Mouse (Mus musculus) CH12.LX (cell line): ENCODE results near the gene Zfr2. TPM values are rescaled to one million over a fixed set of nuclear protein-coding genes. Genes with fewer than 3 reads are reported as not detected.

Experiments
- DNase-seq: peaks from one replicate; pipeline ENCODE4 v3.0.0-alpha.2; 2013; ENCODE audit errors: extremely low read depth
- H3K27ac ChIP-seq: 2 replicates; pipeline ENCODE4 v1.5.1; 2012; ENCODE audit warnings: low read depth, mild to moderate bottlenecking, control low read depth, moderate library complexity; ENCODE audit not compliant: insufficient read depth
- H3K27me3 ChIP-seq: replicated peaks from 2 replicates; pipeline ENCODE3; 2012; ENCODE audit warnings: inconsistent platforms
- H3K36me3 ChIP-seq, 2 experiments: replicated peaks in 1 of 2; 2 replicates each; pipeline versions ENCODE3 to v1.6.1; 2012; ENCODE audit warnings: inconsistent platforms in 1 of 2, low read length in 1 of 2, mild to moderate bottlenecking in 1 of 2, mixed read lengths in 1 of 2, moderate library complexity in 1 of 2; ENCODE audit not compliant: control insufficient read depth in 1 of 2, insufficient read depth in 1 of 2
- H3K4me1 ChIP-seq, 2 experiments: 2 replicates each; pipeline ENCODE4 v1.6.1; 2012; ENCODE audit warnings: inconsistent platforms in 1 of 2, moderate library complexity in 1 of 2; ENCODE audit not compliant: insufficient read depth in 2 of 2, control insufficient read depth in 1 of 2
- H3K4me2 ChIP-seq: 2 replicates; pipeline ENCODE4 v1.6.1; 2012; ENCODE audit warnings: low read depth, mild to moderate bottlenecking, control low read depth; ENCODE audit not compliant: poor library complexity, insufficient read depth, severe bottlenecking
- H3K4me3 ChIP-seq, 3 experiments: fragments of 150-350 bp in 1 of 3; sonication (generic) in 1 of 3; replicated peaks in 1 of 3; 2 replicates each; pipeline versions ENCODE3 to v1.5.1; 2011 to 2012; ENCODE audit warnings: low read depth in 2 of 3, low read length in 2 of 3, mild to moderate bottlenecking in 2 of 3, moderate library complexity in 2 of 3, control low read depth in 1 of 3, improper control_type of control experiment in 1 of 3, inconsistent platforms in 1 of 3, mixed read lengths in 1 of 3; ENCODE audit not compliant: poor library complexity in 1 of 3
- H3K79me2 ChIP-seq: replicated peaks from 2 replicates; pipeline ENCODE4 v1.6.1; 2012; ENCODE audit warnings: mild to moderate bottlenecking, moderate library complexity; ENCODE audit not compliant: control insufficient read depth, poor library complexity, insufficient read depth, severe bottlenecking; ENCODE audit errors: extremely low read depth
- H3K9ac ChIP-seq: 2 replicates; pipeline ENCODE4 v1.6.1; 2012; ENCODE audit warnings: low read depth, mild to moderate bottlenecking, control low read depth, moderate library complexity; ENCODE audit not compliant: insufficient read depth
- H3K9me3 ChIP-seq: replicated peaks from 2 replicates; pipeline ENCODE3; 2012; ENCODE audit warnings: low read length, inconsistent platforms, mixed read lengths
- BHLHE40 ChIP-seq: IDR thresholded peaks from 2 replicates; pipeline ENCODE4 v1.6.1; 2011; ENCODE audit warnings: mild to moderate bottlenecking, low read depth, low read length, improper control_type of control experiment
- CHD1 ChIP-seq: IDR thresholded peaks from 2 replicates; pipeline ENCODE4 v1.6.1; 2012; ENCODE audit warnings: low read depth, low read length, improper control_type of control experiment, inconsistent platforms
- CHD2 ChIP-seq: IDR thresholded peaks from 2 replicates; pipeline ENCODE4 v1.6.1; 2011; ENCODE audit warnings: low read length, improper control_type of control experiment
- E2F4 ChIP-seq: IDR thresholded peaks from 2 replicates; pipeline ENCODE4 v1.6.1; 2011; ENCODE audit warnings: low read depth, low read length, improper control_type of control experiment; ENCODE audit not compliant: insufficient replicate concordance
- ETS1 ChIP-seq: conservative IDR thresholded peaks from 2 replicates; pipeline ENCODE4 v1.6.1; 2012; ENCODE audit warnings: low read depth, mild to moderate bottlenecking, inconsistent platforms, low read length, improper control_type of control experiment, moderate library complexity
- GABPA ChIP-seq: IDR thresholded peaks from 2 replicates; pipeline ENCODE4 v1.6.1; 2012; ENCODE audit warnings: low read depth, low read length, improper control_type of control experiment, inconsistent platforms; ENCODE audit not compliant: insufficient replicate concordance
- HCFC1 ChIP-seq: IDR thresholded peaks from 2 replicates; pipeline ENCODE4 v1.6.1; 2012; ENCODE audit warnings: low read depth, mild to moderate bottlenecking, inconsistent platforms, low read length, improper control_type of control experiment
- IRF4 ChIP-seq: IDR thresholded peaks from 2 replicates; pipeline ENCODE4 v1.6.1; 2014; ENCODE audit warnings: low read depth, mild to moderate bottlenecking, inconsistent platforms, low read length, improper control_type of control experiment
- JUND ChIP-seq: conservative IDR thresholded peaks from 2 replicates; pipeline ENCODE4 v1.6.1; 2011; ENCODE audit warnings: low read depth, low read length, improper control_type of control experiment
- MAZ ChIP-seq: IDR thresholded peaks from 2 replicates; pipeline ENCODE4 v1.6.1; 2012; ENCODE audit warnings: low read depth, mild to moderate bottlenecking, inconsistent platforms, low read length, improper control_type of control experiment, moderate library complexity
- MXI1 ChIP-seq: IDR thresholded peaks from 2 replicates; pipeline ENCODE4 v1.6.1; 2011; ENCODE audit warnings: mild to moderate bottlenecking, low read depth, low read length, improper control_type of control experiment
- MYC ChIP-seq: IDR thresholded peaks from 2 replicates; pipeline ENCODE4 v1.6.1; 2011; ENCODE audit warnings: low read depth, mild to moderate bottlenecking, improper control_type of control experiment, low read length
- PAX5 ChIP-seq: IDR thresholded peaks from 2 replicates; pipeline ENCODE4 v1.6.1; 2012; ENCODE audit warnings: low read length, inconsistent platforms, mixed read lengths
- POLR2A ChIP-seq: IDR thresholded peaks from 2 replicates; pipeline ENCODE4 v1.6.1; 2011; ENCODE audit warnings: low read depth, mild to moderate bottlenecking, improper control_type of control experiment, low read length
- SIN3A ChIP-seq: IDR thresholded peaks from 2 replicates; pipeline ENCODE4 v1.6.1; 2012; ENCODE audit warnings: low read length, improper control_type of control experiment, inconsistent platforms
- SMC3 ChIP-seq: IDR thresholded peaks from 2 replicates; pipeline ENCODE4 v1.6.1; 2011; ENCODE audit warnings: low read depth, low read length, improper control_type of control experiment
- TBP ChIP-seq: conservative IDR thresholded peaks from 2 replicates; pipeline ENCODE4 v1.6.1; 2011; ENCODE audit warnings: low read depth, low read length, improper control_type of control experiment
- TCF12 ChIP-seq: IDR thresholded peaks from 2 replicates; pipeline ENCODE4 v1.6.1; 2014; ENCODE audit warnings: low read depth, mild to moderate bottlenecking, inconsistent platforms, low read length, improper control_type of control experiment
- UBTF ChIP-seq: IDR thresholded peaks from 2 replicates; pipeline ENCODE4 v1.6.1; 2012; ENCODE audit warnings: low read depth, mild to moderate bottlenecking, inconsistent platforms, low read length, improper control_type of control experiment, moderate library complexity
- USF1 ChIP-seq: IDR thresholded peaks from 2 replicates; pipeline ENCODE4 v1.6.1; 2014; ENCODE audit warnings: low read depth, mild to moderate bottlenecking, inconsistent platforms, low read length, improper control_type of control experiment
- ZC3H11A ChIP-seq: IDR thresholded peaks from 2 replicates; pipeline ENCODE4 v1.6.1; 2012; ENCODE audit warnings: low read depth, mild to moderate bottlenecking, inconsistent platforms, low read length, improper control_type of control experiment
- ZMIZ1 ChIP-seq: IDR thresholded peaks from 2 replicates; pipeline ENCODE4 v1.6.1; 2012; ENCODE audit warnings: low read depth, mild to moderate bottlenecking, inconsistent platforms, low read length, improper control_type of control experiment
- ZNF384 ChIP-seq: IDR thresholded peaks from 2 replicates; pipeline ENCODE4 v1.6.1; 2012; ENCODE audit warnings: low read depth, low read length, improper control_type of control experiment, inconsistent platforms
- dilution Hi-C: fragments of 300-500 bp; cut with MboI; formaldehyde crosslinking; loops from 2 replicates; pipeline ENCODE4 v1.14.3; 2020; ENCODE audit warnings: low sequenced_read_pairs; ENCODE audit not compliant: extremely low pct_unique_long_range_greater_than_20kb, extremely low pct_ligation_motif_present
- in situ Hi-C: fragments of 300-500 bp; cut with MboI; formaldehyde crosslinking; loops from 3 replicates; pipeline ENCODE4 v1.14.3; 2019; ENCODE audit warnings: low sequenced_read_pairs, low pct_ligation_motif_present, low pct_unique_long_range_greater_than_20kb, mixed read lengths
- polyA plus RNA-seq: library from polyadenylated mRNA; unstranded; fragments of >175 nt; gene quantifications from 2 replicates; pipeline ENCODE4 v1.2.1, GENCODE M21; 2012; ENCODE audit warnings: low read depth; ENCODE audit not compliant: insufficient read length
- total RNA-seq, 2 experiments: library from RNA; depleted of rRNA; stranded (reverse); fragments of 300-350 nt in 1 of 2; fragments of >200 nt in 1 of 2; gene quantifications; 2 replicates each; pipeline ENCODE4 v1.2.3; 2012 to 2014

Zfr2 gene
- total and polyA plus RNA-seq, 3 experiments, result 1.0 to 13.5 (median 2.4) TPM

GRCm38 (mm10) chr10:81284189-81284588 lies 51.2 kb downstream of the Zfr2 start:
- no peak overlapping the region for H3K27ac ChIP-seq
- no peaks in the 10 kb centered on the region for H3K36me3 ChIP-seq
- DNase-seq, result no peak
- TF ChIP-seq TCF12 (no peak), MYC (no peak), MAZ (no peak), ZC3H11A (no peak)
- no peak overlapping the region for H3K4me3 ChIP-seq
- no peaks in the 10 kb centered on the region for H3K79me2 ChIP-seq
- in situ Hi-C loops, result no loop called here
- H3K27me3 ChIP-seq, result peaks cover 40% of the 10 kb centered on the region
- H3K4me1 ChIP-seq, result peaks cover 5 to 28% of the 10 kb centered on the region in 2 experiments; a peak in 3 of 4 replicates
- H3K4me2 ChIP-seq, result no peak overlapping the region
- peaks cover 6% of the 10 kb centered on the region for H3K9me3 ChIP-seq
- dilution Hi-C loops, result no loop called here
- H3K9ac ChIP-seq, result no peak overlapping the region

- no peak overlapping the region for H3K4me3 ChIP-seq
- H3K9me3 ChIP-seq, result peaks cover 6% of the 10 kb centered on the region
- no peaks in the 10 kb centered on the region for H3K36me3 ChIP-seq
- H3K9ac ChIP-seq, result no peak overlapping the region
- peaks cover 38% of the 10 kb centered on the region for H3K27me3 ChIP-seq
- in situ Hi-C loops (loop anchor here (5.0 kb wide), 1 partner anchor 87 kb away; no protein-coding TSS in a partner anchor), dilution Hi-C loops (no loop called here)
- TF ChIP-seq SMC3 (no peak), TCF12 (no peak), USF1 (no peak), BHLHE40 (no peak), POLR2A (no peak), UBTF (no peak), HCFC1 (no peak), IRF4 (no peak), ETS1 (no peak), ZMIZ1 (no peak), CHD2 (no peak), PAX5 (no peak), MXI1 (no peak), E2F4 (no peak), TBP (no peak), CHD1 (no peak), GABPA (no peak), JUND (no peak), SIN3A (no peak), ZNF384 (no peak)
- peaks cover 5 to 32% of the 10 kb centered on the region in 2 experiments; a peak in 3 of 4 replicates for H3K4me1 ChIP-seq
- no peaks in the 10 kb centered on the region for H3K79me2 ChIP-seq
- no peak overlapping the region for H3K4me2 ChIP-seq
- H3K27ac ChIP-seq, result no peak overlapping the region
- DNase-seq, result no peak
These were observed 51.8 kb downstream of the Zfr2 start for GRCm38 (mm10) chr10:81284719-81285118.
